Mouse (Mus musculus) ES-E14 (cell line): Measurements from ENCODE around the gene Zfp688.

Experiments
- CHD2 ChIP-seq: IDR thresholded peaks from 2 replicates; pipeline ENCODE4 v1.6.1; 2014; ENCODE audit warnings: mild to moderate bottlenecking, low read depth, low read length, inconsistent platforms
- HCFC1 ChIP-seq: IDR thresholded peaks from 2 replicates; pipeline ENCODE4 v1.6.1; 2012; ENCODE audit warnings: low read length, inconsistent platforms, borderline replicate concordance; ENCODE audit not compliant: insufficient read depth
- MAFK ChIP-seq: IDR thresholded peaks from 2 replicates; pipeline ENCODE4 v1.6.1; 2014; ENCODE audit warnings: mild to moderate bottlenecking, low read depth, low read length, inconsistent platforms; ENCODE audit not compliant: insufficient read depth
- ZNF384 ChIP-seq: IDR thresholded peaks from 2 replicates; pipeline ENCODE4 v1.6.1; 2012; ENCODE audit warnings: low read depth, low read length, inconsistent platforms

DNA sequence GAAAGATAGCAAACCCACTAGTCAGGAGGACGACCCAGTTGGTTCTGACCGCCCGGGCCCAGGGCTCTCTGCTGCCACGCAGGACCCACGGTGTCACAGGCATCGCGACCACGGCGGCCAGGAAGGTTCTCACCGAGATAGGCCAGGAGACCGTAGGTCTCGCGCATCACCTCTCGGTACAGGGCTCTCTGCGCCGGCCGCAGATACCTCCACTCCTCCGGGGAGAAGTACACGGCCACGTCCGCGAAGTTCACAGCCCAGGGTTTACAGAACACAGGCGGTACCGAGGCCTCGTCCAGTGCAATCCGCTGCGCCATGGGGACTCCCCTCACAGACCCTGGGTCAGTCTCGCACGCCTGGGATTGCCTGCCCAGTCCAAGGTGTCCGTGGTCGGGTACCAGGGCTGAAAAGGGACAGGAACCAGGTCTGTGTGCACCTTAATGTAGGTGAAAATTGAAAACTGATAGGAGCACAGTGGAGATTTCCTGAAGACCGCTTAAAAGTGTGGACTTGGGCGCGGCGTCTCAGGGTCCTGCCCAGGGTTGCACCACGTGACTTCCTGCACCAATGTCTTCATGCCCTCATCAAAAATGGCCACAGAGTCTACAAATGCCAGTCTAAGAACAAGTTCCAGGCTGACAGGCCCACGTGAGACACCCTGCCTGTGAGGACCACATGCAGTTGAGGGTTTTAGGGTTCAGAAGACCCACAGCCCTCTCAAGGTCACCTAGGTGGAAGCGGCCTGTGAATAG, 35.1 kb downstream of the Zfp688 start, which contains the start of gene 9130019O22Rik:
- TF ChIP-seq MAFK (no peak), HCFC1 (peak; percentile 87), ZNF384 (no peak), CHD2 (no peak)
